Mouse (Mus musculus) mammary gland, adult 2 months (tissue): ENCODE data around the gene Mpp6. TPM values are rescaled to one million over a fixed set of nuclear protein-coding genes. Genes with fewer than 3 reads are reported as not detected.

Source experiments
- polyA plus RNA-seq: library from polyadenylated mRNA; depleted of rRNA; stranded (reverse); fragments of >200 nt; gene quantifications from 2 replicates; pipeline ENCODE4 v1.2.3, GENCODE M21; 2012; ENCODE audit warnings: low replicate concordance; rRNA removed

Gene Mpp6
- 2.2 and 12.8 TPM in 2 replicates for polyA plus RNA-seq

DNA sequence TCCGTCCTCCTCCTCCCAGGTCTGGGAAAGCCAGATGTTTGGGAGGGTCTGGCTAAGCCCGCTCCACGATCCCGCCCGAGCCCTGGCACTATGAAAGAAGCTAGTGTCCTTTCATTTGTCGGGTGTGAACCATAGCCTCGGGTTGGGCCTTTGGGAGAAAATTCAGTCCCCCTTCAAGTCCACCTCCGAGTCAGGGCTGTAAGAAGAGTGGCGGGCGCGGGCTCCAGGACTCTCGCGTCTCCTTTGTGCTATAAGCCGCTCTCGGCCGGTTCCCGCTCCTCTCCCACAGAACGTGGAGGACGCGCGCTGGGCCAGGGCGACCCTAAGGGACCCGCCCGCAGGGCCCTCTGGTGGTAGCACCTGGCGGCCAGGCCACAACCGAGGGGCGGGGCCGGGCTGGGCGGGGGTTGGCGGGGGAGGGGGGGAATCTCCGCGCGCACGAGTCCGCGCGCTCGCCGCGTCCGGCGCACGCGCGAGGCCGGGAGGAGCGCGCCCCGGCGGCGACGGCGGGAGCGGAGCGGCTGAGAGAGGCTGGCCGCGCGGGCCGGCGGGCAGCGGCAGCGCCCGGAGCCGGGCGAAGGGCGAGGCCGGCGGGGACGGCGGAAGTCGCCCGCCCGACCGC is at the start of gene Mpp6:
Gene Mpp6 (plus strand): TSS at position 485 of the 622 bp plus-strand sequence.

Other genes starting within 250 kb of the Mpp6 start
- gene Gsdme, start 153.6 kb downstream of the Mpp6 start, polyA plus RNA-seq, result 1.1 and 2.7 TPM in 2 replicates